Mouse (Mus musculus) MEL (cell line): ENCODE results near the gene Scn8a. TPM values are rescaled to one million over a fixed set of nuclear protein-coding genes. Genes with fewer than 3 reads are reported as not detected.

Experiments used
- DNase-seq: peaks from one replicate; pipeline ENCODE4 v3.0.0; 2011; ENCODE audit warnings: low read depth, low spot score
- H3K27ac ChIP-seq: 2 replicates; pipeline ENCODE4 v1.5.1; 2012; ENCODE audit warnings: low read depth, mild to moderate bottlenecking, control low read depth, low read length, moderate library complexity; ENCODE audit not compliant: control insufficient read depth
- H3K27me3 ChIP-seq, 2 experiments: fragments of 150-350 bp in 1 of 2; sonication (generic) in 1 of 2; 2 replicates each; pipeline ENCODE4 v1.6.1; 2012; ENCODE audit warnings: low read length in 2 of 2, mild to moderate bottlenecking in 2 of 2, improper control_type of control experiment in 1 of 2, moderate library complexity in 1 of 2; ENCODE audit not compliant: insufficient read depth in 2 of 2, control insufficient read depth in 1 of 2
- H3K36me3 ChIP-seq, 2 experiments: 2 replicates each; pipeline ENCODE4 v1.6.1; 2012 to 2014; ENCODE audit warnings: low read length in 2 of 2, improper control_type of control experiment in 1 of 2, inconsistent platforms in 1 of 2, mild to moderate bottlenecking in 1 of 2; ENCODE audit not compliant: insufficient read depth in 2 of 2, control insufficient read depth in 1 of 2
- H3K4me1 ChIP-seq, 2 experiments: fragments of 150-350 bp in 1 of 2; sonication (generic) in 1 of 2; 2 replicates each; pipeline ENCODE4 v1.6.1; 2012; ENCODE audit warnings: low read length in 2 of 2, improper control_type of control experiment in 1 of 2, mild to moderate bottlenecking in 1 of 2; ENCODE audit not compliant: insufficient read depth in 2 of 2, control insufficient read depth in 1 of 2
- H3K4me3 ChIP-seq, 2 experiments: fragments of 150-350 bp in 1 of 2; sonication (generic) in 1 of 2; 2 replicates each; pipeline ENCODE4 v1.5.1; 2012; ENCODE audit warnings: low read depth in 2 of 2, low read length in 2 of 2, mild to moderate bottlenecking in 2 of 2, moderate library complexity in 2 of 2, control low read depth in 1 of 2, improper control_type of control experiment in 1 of 2; ENCODE audit not compliant: control insufficient read depth in 1 of 2, insufficient read depth in 1 of 2
- H3K79me2 ChIP-seq: 2 replicates; pipeline ENCODE4 v1.6.1; 2012; ENCODE audit warnings: mild to moderate bottlenecking, low read length, moderate library complexity; ENCODE audit not compliant: control insufficient read depth, poor library complexity, insufficient read depth
- H3K9ac ChIP-seq: 2 replicates; pipeline ENCODE4 v1.6.1; 2012; ENCODE audit warnings: low read depth, mild to moderate bottlenecking, control low read depth, low read length, moderate library complexity; ENCODE audit not compliant: control insufficient read depth, poor library complexity, severe bottlenecking
- H3K9me3 ChIP-seq: fragments of 150-350 bp; sonication (generic); replicated peaks from 2 replicates; pipeline ENCODE4 v1.6.1; 2012; ENCODE audit warnings: mild to moderate bottlenecking, low read length, improper control_type of control experiment, moderate library complexity; ENCODE audit not compliant: insufficient read depth
- BHLHE40 ChIP-seq: IDR thresholded peaks from 2 replicates; pipeline ENCODE4 v1.6.1; 2012; ENCODE audit warnings: low read depth, mild to moderate bottlenecking, inconsistent platforms, low read length, improper control_type of control experiment, borderline replicate concordance
- CHD1 ChIP-seq: IDR thresholded peaks from 2 replicates; pipeline ENCODE4 v1.6.1; 2012; ENCODE audit warnings: low read depth, mild to moderate bottlenecking, inconsistent platforms, low read length, improper control_type of control experiment
- E2F4 ChIP-seq: IDR thresholded peaks from 2 replicates; pipeline ENCODE4 v1.6.1; 2011; ENCODE audit warnings: low read depth, low read length, improper control_type of control experiment, borderline replicate concordance
- ELF1 ChIP-seq: IDR thresholded peaks from 2 replicates; pipeline ENCODE4 v1.6.1; 2014; ENCODE audit warnings: low read depth, mild to moderate bottlenecking, inconsistent platforms, low read length, improper control_type of control experiment, moderate library complexity
- ETS1 ChIP-seq: IDR thresholded peaks from 2 replicates; pipeline ENCODE4 v1.6.1; 2012; ENCODE audit warnings: low read depth, mild to moderate bottlenecking, inconsistent platforms, low read length, improper control_type of control experiment, moderate library complexity
- MAX ChIP-seq: IDR thresholded peaks from 2 replicates; pipeline ENCODE4 v1.6.1; 2011; ENCODE audit warnings: low read length, improper control_type of control experiment
- MEF2A ChIP-seq: IDR thresholded peaks from 2 replicates; pipeline ENCODE4 v1.6.1; 2014; ENCODE audit warnings: low read depth, mild to moderate bottlenecking, inconsistent platforms, low read length, improper control_type of control experiment; ENCODE audit not compliant: poor library complexity, insufficient replicate concordance, severe bottlenecking; ENCODE audit errors: extremely low read depth
- MXI1 ChIP-seq: IDR thresholded peaks from 2 replicates; pipeline ENCODE4 v1.6.1; 2011; ENCODE audit warnings: mild to moderate bottlenecking, low read depth, low read length, improper control_type of control experiment
- MYB ChIP-seq: IDR thresholded peaks from 2 replicates; pipeline ENCODE4 v1.6.1; 2011; ENCODE audit warnings: mild to moderate bottlenecking, low read depth, low read length, improper control_type of control experiment
- POLR2AphosphoS2 ChIP-seq: IDR thresholded peaks from 2 replicates; pipeline ENCODE4 v1.6.1; 2011; ENCODE audit warnings: low read length, improper control_type of control experiment
- RAD21 ChIP-seq: IDR thresholded peaks from 2 replicates; pipeline ENCODE4 v1.6.1; 2011; ENCODE audit warnings: mild to moderate bottlenecking, low read depth, low read length, improper control_type of control experiment
- RCOR1 ChIP-seq: IDR thresholded peaks from 2 replicates; pipeline ENCODE4 v1.6.1; 2012; ENCODE audit warnings: low read depth, mild to moderate bottlenecking, inconsistent platforms, low read length, improper control_type of control experiment
- SIN3A ChIP-seq: IDR thresholded peaks from 2 replicates; pipeline ENCODE4 v1.6.1; 2012; ENCODE audit warnings: low read length, improper control_type of control experiment, inconsistent platforms
- SMC3 ChIP-seq: IDR thresholded peaks from 2 replicates; pipeline ENCODE4 v1.6.1; 2011; ENCODE audit warnings: low read depth, low read length, improper control_type of control experiment
- TAL1 ChIP-seq: IDR thresholded peaks from 2 replicates; pipeline ENCODE4 v1.6.1; 2012; ENCODE audit warnings: mild to moderate bottlenecking, inconsistent platforms, low read length, moderate library complexity, mixed read lengths
- TBP ChIP-seq: IDR thresholded peaks from 2 replicates; pipeline ENCODE4 v1.8.0; 2011; ENCODE audit warnings: low read depth, low read length, improper control_type of control experiment
- TCF12 ChIP-seq: IDR thresholded peaks from 2 replicates; pipeline ENCODE4 v1.6.1; 2014; ENCODE audit warnings: low read depth, mild to moderate bottlenecking, inconsistent platforms, low read length, improper control_type of control experiment, moderate library complexity
- USF2 ChIP-seq, 2 experiments: IDR thresholded peaks; 2 replicates each; pipeline ENCODE4 v1.6.1; 2011 to 2012; ENCODE audit warnings: improper control_type of control experiment in 2 of 2, low read length in 2 of 2, borderline replicate concordance in 1 of 2, inconsistent platforms in 1 of 2, low read depth in 1 of 2, mild to moderate bottlenecking in 1 of 2; ENCODE audit not compliant: insufficient read depth in 1 of 2
- ZNF384 ChIP-seq: IDR thresholded peaks from 2 replicates; pipeline ENCODE4 v1.6.1; 2012; ENCODE audit warnings: low read depth, mild to moderate bottlenecking, inconsistent platforms, low read length, improper control_type of control experiment
- polyA plus RNA-seq, 2 experiments: library from polyadenylated mRNA; stranded (reverse) in 1 of 2; unstranded in 1 of 2; fragments of >175 nt in 1 of 2; fragments of >200 nt in 1 of 2; gene quantifications; 2 replicates each; pipeline versions ENCODE4 v1.2.1 to v1.2.4; 2012; ENCODE audit warnings: low replicate concordance in 2 of 2, low read depth in 1 of 2; ENCODE audit not compliant: insufficient read length in 2 of 2, insufficient read depth in 1 of 2, missing spikeins in 1 of 2
- total RNA-seq: library from RNA; depleted of rRNA; stranded (reverse); fragments of 300-350 nt; gene quantifications from 2 replicates; pipeline ENCODE4 v1.2.3, GENCODE M21; 2012

The Scn8a gene
- total and polyA plus RNA-seq, 3 experiments: 0.01 to 0.08 TPM; not detected in 1

DNA sequence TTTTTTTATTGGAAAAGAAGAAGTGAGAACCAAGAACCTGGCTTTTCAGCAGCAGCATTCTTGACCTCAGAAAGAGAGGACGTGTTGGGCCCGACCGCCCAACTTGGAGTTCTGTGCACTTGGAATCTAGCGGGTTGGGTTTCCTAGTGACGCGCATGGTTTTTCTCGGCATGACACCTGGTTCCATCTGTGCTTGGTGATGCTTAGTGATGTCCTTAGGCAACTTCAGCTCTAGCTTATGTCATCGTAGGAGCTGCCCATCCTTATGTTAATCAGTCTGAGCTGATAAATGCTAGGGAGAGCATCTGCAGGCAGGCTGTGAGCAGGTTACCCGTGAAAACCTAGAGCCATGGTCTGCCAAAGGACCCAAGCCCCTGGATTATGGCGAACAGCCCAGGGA, 120.6 kb downstream of the Scn8a start:
- Histone ChIP-seq H3K27ac (no peak overlapping the region), H3K27me3 (peaks cover 2 to 5% of the 10 kb centered on the region in 2 experiments; a peak in 3 of 4 replicates), H3K9me3 (no peaks in the 10 kb centered on the region), H3K36me3 (no peaks in the 10 kb centered on the region), H3K9ac (no peak overlapping the region), H3K4me1 (no peaks in the 10 kb centered on the region), H3K79me2 (no peaks in the 10 kb centered on the region), H3K4me3 (no peak overlapping the region)
- TF ChIP-seq POLR2AphosphoS2: no peak
- no peak for TF ChIP-seq RAD21
- no peak for TF ChIP-seq ZNF384
- no peak for TF ChIP-seq TBP
- no peak for TF ChIP-seq SMC3
- no peak for TF ChIP-seq MEF2A
- TF ChIP-seq TCF12: no peak
- TF ChIP-seq ELF1: no peak
- TF ChIP-seq CHD1: no peak
- TF ChIP-seq SIN3A: no peak
- no peak for TF ChIP-seq RCOR1
- DNase-seq: no peak

DNA sequence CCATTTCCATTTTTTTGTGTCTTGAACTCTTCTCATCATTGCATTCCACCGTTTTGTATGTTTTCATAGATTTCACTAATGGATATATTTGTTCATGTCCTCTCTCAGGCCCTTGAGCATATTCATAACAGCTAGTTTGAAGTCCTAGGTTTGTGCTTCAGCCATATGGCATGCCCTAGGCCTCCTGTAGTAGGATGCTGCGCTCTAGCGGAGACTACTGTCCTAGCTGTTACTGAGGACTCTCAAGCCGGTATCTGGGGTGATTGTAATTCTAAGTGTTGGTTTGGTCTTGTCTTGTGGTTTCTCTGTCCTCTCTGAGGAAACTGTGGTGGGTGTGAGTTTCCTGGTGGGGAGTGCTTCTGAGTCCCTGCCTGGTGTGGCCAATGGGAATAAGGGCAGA, 127.4 kb downstream of the Scn8a start:
- no peaks in the 10 kb centered on the region for H3K36me3 ChIP-seq
- no peaks in the 10 kb centered on the region for H3K9me3 ChIP-seq
- TF ChIP-seq TAL1 (no peak), MYB (no peak), ETS1 (no peak), USF2 (IDR thresholded peaks at IDR 0.05; ENCODE audit: borderline replicate concordance in 1 of 2, insufficient read depth in 1 of 2, low read depth in 1 of 2, low read length in 2 of 2) (no peak), BHLHE40 (no peak), MAX (no peak), E2F4 (no peak), MXI1 (no peak)
- TF ChIP-seq, all 39 proteins: peak for 0
- Histone ChIP-seq H3K27me3 (peaks cover 2 to 10% of the 10 kb centered on the region in 2 experiments; a peak in 3 of 4 replicates), H3K79me2 (no peaks in the 10 kb centered on the region), H3K4me3 (no peak overlapping the region), H3K27ac (no peak overlapping the region), H3K9ac (no peak overlapping the region), H3K4me1 (no peaks in the 10 kb centered on the region)
- no peak for DNase-seq
